Mouse (Mus musculus): ENCODE results near the gene Slc8a1. TPM values are rescaled to one million over a fixed set of nuclear protein-coding genes. Genes with fewer than 3 reads are reported as not detected.

Slc8a1 gene
- polyA plus RNA-seq, 1 experiment = 2.1 TPM

DNA sequence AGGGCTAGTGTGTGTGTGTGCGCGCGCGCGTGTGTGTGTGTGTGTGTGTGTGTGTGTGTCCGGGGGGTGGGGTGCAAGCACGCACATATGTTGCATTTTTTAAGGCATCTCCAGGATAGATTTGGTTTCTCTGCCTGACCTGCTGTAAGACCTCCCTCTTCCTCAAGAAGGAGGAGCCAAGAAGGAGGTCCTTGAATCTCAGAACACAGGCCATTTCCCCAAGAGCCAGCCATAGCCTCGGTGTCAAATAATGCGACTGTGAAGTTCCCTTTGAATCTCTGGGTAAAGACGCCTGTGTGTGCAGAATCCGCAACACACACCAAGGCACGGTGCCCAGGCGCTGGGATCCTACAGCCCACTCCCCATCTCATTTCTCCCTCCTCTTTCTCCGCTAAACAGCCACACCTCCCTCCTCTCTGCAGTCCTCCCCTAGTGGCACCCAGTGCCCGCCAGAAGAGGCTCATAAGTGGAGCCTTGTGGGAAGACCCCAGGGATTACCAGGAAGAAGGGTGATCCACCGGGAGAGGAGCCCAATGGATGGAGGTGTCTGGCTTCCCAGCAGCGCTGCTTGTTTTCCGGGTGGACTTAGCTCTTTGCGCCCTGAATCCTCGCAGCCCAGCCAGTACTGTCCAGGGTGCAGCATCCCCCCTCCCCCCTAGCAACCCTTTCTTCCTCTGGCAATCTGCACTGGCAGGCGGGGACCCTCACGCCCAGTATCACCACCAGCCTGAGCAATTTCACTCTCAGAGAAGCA, 68.9 kb downstream of the Slc8a1 start:
- H3K79me2 ChIP-seq (ENCODE audit: control insufficient read depth, insufficient read depth) = no peaks in the 10 kb centered on the region
- TF ChIP-seq MYOG (IDR thresholded peaks at IDR 0.05; ENCODE audit: control insufficient read depth, extremely low read depth, insufficient read length) (no peak), USF1 (IDR thresholded peaks at IDR 0.05; ENCODE audit: low read depth) (no peak), CEBPB (IDR thresholded peaks at IDR 0.05; ENCODE audit: low read depth) (no peak), MYOD1 (IDR thresholded peaks at IDR 0.05; ENCODE audit: control insufficient read depth, insufficient read length, low read depth) (no peak), CTCF (IDR thresholded peaks at IDR 0.05; ENCODE audit: control insufficient read depth, insufficient read depth, insufficient read length) (no peak)
- H3K4me3 ChIP-seq (ENCODE audit: insufficient read depth, poor library complexity, severe bottlenecking) = peak overlapping the region; percentile 26
- H3ac ChIP-seq (ENCODE audit: control insufficient read depth, insufficient read length, low read depth) = peak overlapping the region; percentile 94
- H3K79me3 ChIP-seq (ENCODE audit: low read depth) = no peaks in the 10 kb centered on the region
- H3K36me3 ChIP-seq (ENCODE audit: control insufficient read depth, insufficient read depth) = no peaks in the 10 kb centered on the region
- H3K27me3 ChIP-seq (ENCODE audit: control insufficient read depth, insufficient read depth, insufficient read length) = no peaks in the 10 kb centered on the region

DNA sequence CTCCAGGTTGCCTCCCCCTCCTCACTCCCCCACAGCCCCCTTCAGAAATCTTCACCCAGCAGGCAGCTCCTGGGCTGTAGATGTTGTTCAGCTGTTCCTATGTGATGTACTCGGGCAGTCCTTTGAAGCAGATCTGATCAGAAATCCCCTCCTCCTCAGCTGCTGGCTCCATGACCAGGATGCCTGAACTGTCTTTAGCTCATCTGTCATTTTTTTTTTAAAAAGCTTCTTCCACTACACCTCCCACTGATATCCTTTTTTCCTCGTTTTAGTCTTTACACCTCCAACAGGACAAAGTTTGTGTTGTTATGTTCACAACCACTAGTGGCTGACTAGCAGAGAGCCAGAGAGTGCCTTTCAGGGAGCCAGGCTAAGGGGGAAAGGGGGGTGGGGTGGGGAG, 69.7 kb downstream of the Slc8a1 start:
- no peaks in the 10 kb centered on the region for H3K79me2 ChIP-seq (ENCODE audit: control insufficient read depth, insufficient read depth)
- no peaks in the 10 kb centered on the region for H3K27me3 ChIP-seq (ENCODE audit: control insufficient read depth, insufficient read depth, insufficient read length)
- H3K4me3 ChIP-seq (ENCODE audit: insufficient read depth, poor library complexity, severe bottlenecking) = no peak overlapping the region
- H3K36me3 ChIP-seq (ENCODE audit: control insufficient read depth, insufficient read depth) = no peaks in the 10 kb centered on the region
- TF ChIP-seq MYOD1 (IDR thresholded peaks at IDR 0.05; ENCODE audit: control insufficient read depth, insufficient read length, low read depth) = no peak
- no peak for TF ChIP-seq MAX (IDR thresholded peaks at IDR 0.05)
- no peak for TF ChIP-seq FOSL1 (IDR thresholded peaks at IDR 0.05; ENCODE audit: insufficient read depth, low read length, poor library complexity, severe bottlenecking)
- TF ChIP-seq MYOG (IDR thresholded peaks at IDR 0.05; ENCODE audit: control insufficient read depth, extremely low read depth, insufficient read length) = no peak
- no peak for TF ChIP-seq CTCF (IDR thresholded peaks at IDR 0.05; ENCODE audit: control insufficient read depth, insufficient read depth, insufficient read length)
- TF ChIP-seq CEBPB (IDR thresholded peaks at IDR 0.05; ENCODE audit: low read depth) = no peak
- no peak for TF ChIP-seq USF1 (IDR thresholded peaks at IDR 0.05; ENCODE audit: low read depth)
- H3ac ChIP-seq (ENCODE audit: control insufficient read depth, insufficient read length, low read depth) = no peak overlapping the region
- H3K79me3 ChIP-seq (ENCODE audit: low read depth) = no peaks in the 10 kb centered on the region

DNA sequence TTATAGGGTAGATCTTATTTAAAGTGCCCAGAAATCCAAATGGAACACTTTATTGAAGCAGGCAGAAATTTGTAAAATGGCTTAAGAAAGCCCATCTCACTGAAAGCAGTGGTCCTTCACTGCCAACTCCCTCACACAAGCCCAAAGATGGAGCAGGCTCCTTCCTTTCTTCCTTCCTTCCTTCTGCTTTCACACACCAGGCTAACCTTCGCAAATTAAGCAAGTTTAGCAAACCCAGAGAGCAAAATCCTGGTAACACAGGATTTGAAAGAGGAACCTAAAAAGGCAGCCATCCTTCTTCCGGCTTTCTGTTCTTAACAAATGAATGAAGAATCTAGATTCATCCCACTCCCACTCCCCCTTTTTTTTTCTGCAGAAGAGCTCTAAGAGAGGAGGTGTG, 70.2 kb downstream of the Slc8a1 start:
- TF ChIP-seq MYOD1 (IDR thresholded peaks at IDR 0.05; ENCODE audit: control insufficient read depth, insufficient read length, low read depth) (no peak), MYOG (IDR thresholded peaks at IDR 0.05; ENCODE audit: control insufficient read depth, extremely low read depth, insufficient read length) (no peak), USF1 (IDR thresholded peaks at IDR 0.05; ENCODE audit: low read depth) (no peak), FOSL1 (IDR thresholded peaks at IDR 0.05; ENCODE audit: insufficient read depth, low read length, poor library complexity, severe bottlenecking) (no peak)
- Histone ChIP-seq H3K4me3 (ENCODE audit: insufficient read depth, poor library complexity, severe bottlenecking) (no peak overlapping the region), H3K36me3 (ENCODE audit: control insufficient read depth, insufficient read depth) (no peaks in the 10 kb centered on the region), H3K79me3 (ENCODE audit: low read depth) (no peaks in the 10 kb centered on the region), H3K79me2 (ENCODE audit: control insufficient read depth, insufficient read depth) (no peaks in the 10 kb centered on the region), H3ac (ENCODE audit: control insufficient read depth, insufficient read length, low read depth) (no peak overlapping the region), H3K27me3 (ENCODE audit: control insufficient read depth, insufficient read depth, insufficient read length) (no peaks in the 10 kb centered on the region)

DNA sequence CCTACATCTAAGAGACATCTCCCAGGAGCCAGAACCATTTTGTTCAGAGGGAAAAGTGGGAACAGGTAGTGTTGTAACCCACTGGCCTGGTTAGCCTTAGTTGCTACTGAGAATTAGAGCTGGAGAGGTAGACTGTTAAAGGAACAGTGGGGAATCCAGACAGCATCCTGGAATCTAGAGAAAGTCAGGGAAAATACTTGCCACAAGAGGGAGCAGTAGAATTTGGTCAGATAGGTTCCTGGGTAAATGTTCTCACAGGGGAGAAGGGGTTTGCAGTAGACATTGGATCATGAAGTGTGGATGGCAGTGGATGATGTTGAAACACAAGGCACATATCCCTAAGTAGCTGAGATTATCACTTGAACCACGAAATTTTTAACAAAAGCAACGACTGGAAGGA, 71.6 kb downstream of the Slc8a1 start:
- H3K79me2 ChIP-seq (ENCODE audit: control insufficient read depth, insufficient read depth) = no peaks in the 10 kb centered on the region
- no peak overlapping the region for H3K4me3 ChIP-seq (ENCODE audit: insufficient read depth, poor library complexity, severe bottlenecking)
- no peak overlapping the region for H3ac ChIP-seq (ENCODE audit: control insufficient read depth, insufficient read length, low read depth)
- no peaks in the 10 kb centered on the region for H3K79me3 ChIP-seq (ENCODE audit: low read depth)
- no peak for TF ChIP-seq MYOG (IDR thresholded peaks at IDR 0.05; ENCODE audit: control insufficient read depth, extremely low read depth, insufficient read length)
- TF ChIP-seq MAX (IDR thresholded peaks at IDR 0.05) = no peak
- no peak for TF ChIP-seq USF1 (IDR thresholded peaks at IDR 0.05; ENCODE audit: low read depth)
- TF ChIP-seq FOSL1 (IDR thresholded peaks at IDR 0.05; ENCODE audit: insufficient read depth, low read length, poor library complexity, severe bottlenecking) = no peak
- no peak for TF ChIP-seq CEBPB (IDR thresholded peaks at IDR 0.05; ENCODE audit: low read depth)
- no peak for TF ChIP-seq CTCF (IDR thresholded peaks at IDR 0.05; ENCODE audit: control insufficient read depth, insufficient read depth, insufficient read length)
- TF ChIP-seq MYOD1 (IDR thresholded peaks at IDR 0.05; ENCODE audit: control insufficient read depth, insufficient read length, low read depth) = no peak
- H3K36me3 ChIP-seq (ENCODE audit: control insufficient read depth, insufficient read depth) = no peaks in the 10 kb centered on the region
- H3K27me3 ChIP-seq (ENCODE audit: control insufficient read depth, insufficient read depth, insufficient read length) = no peaks in the 10 kb centered on the region

DNA sequence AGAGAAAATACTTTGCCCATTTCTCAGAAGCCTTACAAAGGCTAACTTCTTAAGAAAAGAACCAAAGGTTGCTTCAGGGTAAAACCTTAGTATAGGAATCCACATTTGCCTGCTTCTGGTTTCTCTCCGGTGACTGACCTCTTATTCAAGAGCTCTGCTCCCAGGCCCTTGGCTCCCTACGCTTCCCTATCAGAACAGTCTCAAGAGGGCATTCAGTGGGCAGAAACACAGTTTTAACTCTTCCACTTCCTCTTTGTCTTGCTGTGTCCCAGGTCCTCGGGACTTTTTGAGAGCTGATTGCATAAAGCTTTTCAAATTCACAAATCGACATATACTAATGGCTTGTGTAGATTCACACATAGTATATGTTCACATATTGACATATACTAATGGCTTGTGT, 73.3 kb downstream of the Slc8a1 start:
- Histone ChIP-seq H3K4me3 (ENCODE audit: insufficient read depth, poor library complexity, severe bottlenecking) (no peak overlapping the region), H3K27me3 (ENCODE audit: control insufficient read depth, insufficient read depth, insufficient read length) (no peaks in the 10 kb centered on the region), H3K79me3 (ENCODE audit: low read depth) (no peaks in the 10 kb centered on the region), H3ac (ENCODE audit: control insufficient read depth, insufficient read length, low read depth) (no peak overlapping the region), H3K79me2 (ENCODE audit: control insufficient read depth, insufficient read depth) (no peaks in the 10 kb centered on the region), H3K36me3 (ENCODE audit: control insufficient read depth, insufficient read depth) (no peaks in the 10 kb centered on the region)
- TF ChIP-seq USF1 (IDR thresholded peaks at IDR 0.05; ENCODE audit: low read depth) (no peak), FOSL1 (IDR thresholded peaks at IDR 0.05; ENCODE audit: insufficient read depth, low read length, poor library complexity, severe bottlenecking) (no peak)

DNA sequence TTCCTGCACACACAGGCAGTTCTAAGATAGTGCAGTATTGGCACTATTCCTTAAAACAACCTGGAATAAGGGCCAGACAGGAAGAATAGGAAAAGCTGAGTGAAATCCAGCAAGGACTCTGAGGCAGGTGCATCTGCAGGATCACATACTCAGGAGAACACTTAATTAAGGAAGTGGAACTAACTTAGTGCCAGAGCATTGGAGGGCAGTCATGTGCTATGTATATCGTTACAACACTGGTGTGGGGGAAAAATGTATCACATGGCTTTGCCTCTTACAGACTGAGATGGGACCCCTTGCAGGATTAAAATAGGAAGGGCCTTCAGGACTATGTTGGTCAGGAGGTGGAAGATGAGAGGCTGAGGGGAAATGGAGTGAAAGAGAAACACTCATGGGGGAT, 80.3 kb downstream of the Slc8a1 start:
- Histone ChIP-seq H3K4me3 (ENCODE audit: insufficient read depth, poor library complexity, severe bottlenecking) (no peak overlapping the region), H3K27me3 (ENCODE audit: control insufficient read depth, insufficient read depth, insufficient read length) (no peaks in the 10 kb centered on the region), H3K79me2 (ENCODE audit: control insufficient read depth, insufficient read depth) (no peaks in the 10 kb centered on the region), H3K36me3 (ENCODE audit: control insufficient read depth, insufficient read depth) (no peaks in the 10 kb centered on the region), H3ac (ENCODE audit: control insufficient read depth, insufficient read length, low read depth) (no peak overlapping the region), H3K79me3 (ENCODE audit: low read depth) (no peaks in the 10 kb centered on the region)
- TF ChIP-seq MYOG (IDR thresholded peaks at IDR 0.05; ENCODE audit: control insufficient read depth, extremely low read depth, insufficient read length) (no peak), MYOD1 (IDR thresholded peaks at IDR 0.05; ENCODE audit: control insufficient read depth, insufficient read length, low read depth) (no peak), CTCF (IDR thresholded peaks at IDR 0.05; ENCODE audit: control insufficient read depth, insufficient read depth, insufficient read length) (no peak), MAX (IDR thresholded peaks at IDR 0.05) (no peak), FOSL1 (IDR thresholded peaks at IDR 0.05; ENCODE audit: insufficient read depth, low read length, poor library complexity, severe bottlenecking) (no peak), USF1 (IDR thresholded peaks at IDR 0.05; ENCODE audit: low read depth) (no peak), CEBPB (IDR thresholded peaks at IDR 0.05; ENCODE audit: low read depth) (no peak)

Data from C2C12 (cell line).